Mouse (Mus musculus) kidney, embryonic 16.5 days (tissue): ENCODE measurements around the gene 5830473C10Rik. TPM values are rescaled to one million over a fixed set of nuclear protein-coding genes. Genes with fewer than 3 reads are reported as not detected.

ENCODE experiments used
- ATAC-seq: fragments of 200-750 bp; cut with Nextera tagmentation; 2 replicates; pipeline ENCODE4 v1.8.0; 2017; ENCODE audit warnings: moderate TSS enrichment; ENCODE audit not compliant: low FRiP score, low TSS enrichment
- H3K27ac ChIP-seq: fragments of 300-500 bp; sonication (generic); 2 replicates; pipeline ENCODE4 v1.5.1; 2014; ENCODE audit warnings: low read length
- H3K27me3 ChIP-seq: fragments of 300-500 bp; sonication (generic); 2 replicates; pipeline ENCODE4 v1.6.1; 2014; ENCODE audit warnings: low read length, control low read depth, mixed read lengths; ENCODE audit not compliant: insufficient read depth
- H3K36me3 ChIP-seq: fragments of 300-500 bp; sonication (generic); 2 replicates; pipeline ENCODE4 v1.6.1; 2014; ENCODE audit warnings: low read length, control low read depth, mixed read lengths; ENCODE audit not compliant: insufficient read depth
- H3K4me1 ChIP-seq: fragments of 300-500 bp; sonication (generic); 2 replicates; pipeline ENCODE4 v1.6.1; 2014; ENCODE audit warnings: low read length, control low read depth, mixed read lengths; ENCODE audit not compliant: insufficient read depth
- H3K4me2 ChIP-seq: fragments of 300-500 bp; sonication (generic); replicated peaks from 2 replicates; pipeline ENCODE4 v1.6.1; 2014; ENCODE audit warnings: low read depth, low read length
- H3K4me3 ChIP-seq: fragments of 300-500 bp; sonication (generic); 2 replicates; pipeline ENCODE4 v1.5.1; 2014; ENCODE audit warnings: mild to moderate bottlenecking, low read length
- H3K9ac ChIP-seq: fragments of 300-500 bp; sonication (generic); replicated peaks from 2 replicates; pipeline ENCODE4 v1.6.1; 2014; ENCODE audit warnings: low read length
- H3K9me3 ChIP-seq: fragments of 300-500 bp; sonication (generic); 2 replicates; pipeline ENCODE4 v1.6.1; 2016; ENCODE audit warnings: low read length, control low read depth
- WGBS: fragments of 180-500 bp; shearing (Covaris S2); extraction: QIAGEN DNeasy Blood & Tissue Kit; methylation state at CpG from one replicate; pipeline ENCODE4 v1.1.7; 2014; 5-methylcytosine and 5-hydroxymethylcytosine counted together
- polyA plus RNA-seq: library from polyadenylated mRNA; unstranded; fragments of >200 nt; fragmentation: Nextera tagmentation; extraction: Ambion mirVana; gene quantifications from 2 replicates; pipeline ENCODE4 v1.2.1, GENCODE M21; 2015

Gene 5830473C10Rik
- polyA plus RNA-seq, 1 experiment from 2014 or later: 0.39 TPM

- WGBS: 5% methylated on average over 26 of the region's 26 CpGs
- Histone ChIP-seq H3K9me3 (no peaks in the 10 kb centered on the region), H3K4me3 (peak within 1 kb of the TSS; percentile 55), H3K4me2 (peak within 1 kb of the TSS; percentile 71), H3K36me3 (no peaks in the 10 kb centered on the region), H3K4me1 (0 out of 2 replicates have a peak, but pooled peaks cover 6% of the 10 kb centered on the region), H3K9ac (peak within 1 kb of the TSS; percentile 69), H3K27me3 (no peaks in the 10 kb centered on the region), H3K27ac (peak within 1 kb of the TSS; percentile 81)
- peak; percentile 99 for ATAC-seq
Measured at GRCm38 (mm10) chr5:90640286-90641217, 79.6 kb downstream of the 5830473C10Rik start, which contains the start of gene Rassf6. Rassf6 (minus strand) TSS chr5:90640657.

- Histone ChIP-seq H3K4me2 (peak overlapping the region; percentile 71; the same call in 1 of the 2 replicates), H3K36me3 (no peaks in the 10 kb centered on the region), H3K27me3 (no peaks in the 10 kb centered on the region), H3K9me3 (no peaks in the 10 kb centered on the region), H3K4me1 (0 out of 2 replicates have a peak, but pooled peaks cover 6% of the 10 kb centered on the region), H3K9ac (no peak overlapping the region), H3K27ac (peak overlapping the region; percentile 17; the same call in 1 of the 2 replicates), H3K4me3 (no peak overlapping the region)
- ATAC-seq: peak; percentile 14; the same call in 1 of the 2 replicates
- 72% methylated on average over 10 of the region's 10 CpGs for WGBS
Measured at GRCm38 (mm10) chr5:90641218-90641610, 80.3 kb downstream of the 5830473C10Rik start.

- H3K27me3 ChIP-seq: no peaks in the 10 kb centered on the region
- H3K4me1 ChIP-seq: no peaks in the 10 kb centered on the region
- no peak overlapping the region for H3K4me3 ChIP-seq
- H3K36me3 ChIP-seq: no peaks in the 10 kb centered on the region
- H3K4me2 ChIP-seq: no peak overlapping the region
- no peak overlapping the region for H3K27ac ChIP-seq
- WGBS: 78% methylated on average over 3 of the region's 3 CpGs
- H3K9me3 ChIP-seq: no peaks in the 10 kb centered on the region
- H3K9ac ChIP-seq: no peak overlapping the region
- ATAC-seq: no peak
Measured at GRCm38 (mm10) chr5:90645579-90645978, 84.7 kb downstream of the 5830473C10Rik start.

GRCm38 (mm10) chr5:90646398-90646797 lies 85.5 kb downstream of the 5830473C10Rik start:
- no peaks in the 10 kb centered on the region for H3K27me3 ChIP-seq
- no peak overlapping the region for H3K9ac ChIP-seq
- H3K27ac ChIP-seq: no peak overlapping the region
- H3K4me1 ChIP-seq: 0 out of 2 replicates have a peak, but pooled peaks cover 7% of the 10 kb centered on the region
- H3K9me3 ChIP-seq: no peaks in the 10 kb centered on the region
- H3K4me2 ChIP-seq: no peak overlapping the region
- WGBS: 83% methylated on average over 5 of the region's 5 CpGs
- H3K36me3 ChIP-seq: no peaks in the 10 kb centered on the region
- H3K4me3 ChIP-seq: no peak overlapping the region
- no peak for ATAC-seq

Other genes starting within 250 kb of the 5830473C10Rik start
- 21.1 and 23.0 TPM in 2 replicates for gene Ankrd17, start 194.5 kb upstream of the 5830473C10Rik start, polyA plus RNA-seq
- gene Gm9958, start 193.9 kb upstream of the 5830473C10Rik start, polyA plus RNA-seq: 6.5 and 7.0 TPM in 2 replicates
- 15.6 and 20.6 TPM in 2 replicates for gene Alb, start 100.2 kb upstream of the 5830473C10Rik start, polyA plus RNA-seq
- 122 and 139 TPM in 2 replicates for gene Afp, start 70.4 kb upstream of the 5830473C10Rik start, polyA plus RNA-seq
- gene Afm, start 42.2 kb upstream of the 5830473C10Rik start, polyA plus RNA-seq: 11.6 and 12.8 TPM in 2 replicates
- gene Rassf6, start 79.5 kb downstream of the 5830473C10Rik start, polyA plus RNA-seq: 18.1 and 18.9 TPM in 2 replicates
- gene Cxcl5, start 198.3 kb downstream of the 5830473C10Rik start, polyA plus RNA-seq: 0.14 TPM in 1 of 2 replicates, not detected in the other
- 1.5 and 1.9 TPM in 2 replicates for gene Ppbp, start 207.4 kb downstream of the 5830473C10Rik start, polyA plus RNA-seq
- 39.7 and 44.8 TPM in 2 replicates for gene Pf4, start 211.3 kb downstream of the 5830473C10Rik start, polyA plus RNA-seq
- gene Cxcl3, start 225.0 kb downstream of the 5830473C10Rik start, polyA plus RNA-seq: not detected in 2 replicates
- gene Cxcl15, start 233.4 kb downstream of the 5830473C10Rik start, polyA plus RNA-seq: 0.61 TPM in 1 of 2 replicates, not detected in the other